Mouse (Mus musculus): ENCODE results near the gene Mrpl10. TPM values are rescaled to one million over a fixed set of nuclear protein-coding genes. Genes with fewer than 3 reads are reported as not detected.

The Mrpl10 gene
- polyA plus RNA-seq, 1 experiment from 2014 or later: 71.0 TPM

DNA sequence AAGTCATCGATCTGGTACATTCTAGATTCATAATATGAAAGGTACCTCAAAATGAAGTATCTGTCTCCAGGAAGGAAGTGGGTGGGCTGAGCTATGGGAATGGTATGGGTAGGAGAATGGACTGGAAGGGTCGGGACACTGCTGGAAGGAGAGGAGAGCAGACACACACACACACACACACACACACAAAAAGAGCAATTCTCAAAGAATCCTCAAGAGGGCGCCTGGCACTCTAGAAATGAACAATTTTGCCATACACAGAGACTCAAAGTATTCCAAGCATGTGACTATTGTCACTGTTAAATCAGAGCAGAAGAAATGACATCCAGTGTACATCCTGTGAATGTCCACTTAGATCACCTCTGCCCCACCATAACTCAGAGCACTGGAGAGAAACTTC is 31.2 kb downstream of the Mrpl10 start:
- 34% methylated on average over 3 of the region's 3 CpGs for WGBS

DNA sequence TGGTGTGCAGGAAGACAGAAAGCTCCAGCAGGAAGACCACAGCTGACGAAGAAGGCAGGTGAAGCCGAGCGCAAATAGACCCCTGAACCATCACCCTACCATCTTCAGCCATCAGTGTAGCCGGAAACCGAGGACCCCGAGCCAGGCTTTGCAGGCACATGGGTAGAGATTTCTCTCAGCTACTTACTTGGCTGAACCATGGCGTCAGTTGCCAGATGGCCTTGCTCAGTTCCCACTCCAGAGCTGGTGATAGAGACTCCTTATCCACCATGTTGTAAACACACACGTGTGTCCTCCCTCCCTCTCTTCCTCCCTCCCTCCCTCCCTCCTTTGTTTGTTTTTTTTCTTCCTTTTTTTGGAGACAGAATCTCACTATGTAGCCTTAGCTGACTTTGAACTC is 32.9 kb downstream of the Mrpl10 start:
- Histone ChIP-seq H3K27me3 (ENCODE audit: control insufficient read depth, insufficient read depth, low read length) (no peaks in the 10 kb centered on the region), H3K36me3 (ENCODE audit: control insufficient read depth, insufficient read depth, low read length) (no peaks in the 10 kb centered on the region), H3K27ac (ENCODE audit: low read depth, low read length) (no peak overlapping the region), H3K4me1 (ENCODE audit: control insufficient read depth, insufficient read depth, low read length) (no peaks in the 10 kb centered on the region), H3K9me3 (ENCODE audit: control insufficient read depth, low read length) (no peaks in the 10 kb centered on the region), H3K4me3 (ENCODE audit: low read depth, low read length) (no peak overlapping the region), H3K4me2 (no peak overlapping the region), H3K9ac (ENCODE audit: low read length) (no peak overlapping the region)
- 73% methylated on average over 8 of the region's 8 CpGs for WGBS
- ATAC-seq (ENCODE audit: low FRiP score): no peak
- no peak for DNase-seq (ENCODE audit: low spot score, missing footprints)

More for the DNA sequence above, 31.2 kb downstream of the Mrpl10 start:
- H3K4me3 ChIP-seq (ENCODE audit: low read depth, low read length): no peak overlapping the region
- H3K36me3 ChIP-seq (ENCODE audit: control insufficient read depth, insufficient read depth, low read length): no peaks in the 10 kb centered on the region; the same call in 1 of the 2 replicates
- ATAC-seq (ENCODE audit: low FRiP score) (no peak), DNase-seq (ENCODE audit: low spot score, missing footprints) (peak; percentile 97)
- H3K4me1 ChIP-seq (ENCODE audit: control insufficient read depth, insufficient read depth, low read length): no peaks in the 10 kb centered on the region
- no peaks in the 10 kb centered on the region for H3K27me3 ChIP-seq (ENCODE audit: control insufficient read depth, insufficient read depth, low read length)
- no peak overlapping the region for H3K27ac ChIP-seq (ENCODE audit: low read depth, low read length)
- no peak overlapping the region for H3K4me2 ChIP-seq
- H3K9ac ChIP-seq (ENCODE audit: low read length): no peak overlapping the region
- no peaks in the 10 kb centered on the region for H3K9me3 ChIP-seq (ENCODE audit: control insufficient read depth, low read length)

GRCm38 (mm10) chr11:97078751-97079150 is 37.4 kb downstream of the Mrpl10 start:
- Histone ChIP-seq H3K4me2 (no peak overlapping the region), H3K4me1 (ENCODE audit: control insufficient read depth, insufficient read depth, low read length) (no peaks in the 10 kb centered on the region), H3K27me3 (ENCODE audit: control insufficient read depth, insufficient read depth, low read length) (no peaks in the 10 kb centered on the region), H3K27ac (ENCODE audit: low read depth, low read length) (no peak overlapping the region), H3K9me3 (ENCODE audit: control insufficient read depth, low read length) (no peaks in the 10 kb centered on the region), H3K4me3 (ENCODE audit: low read depth, low read length) (no peak overlapping the region), H3K36me3 (ENCODE audit: control insufficient read depth, insufficient read depth, low read length) (no peaks in the 10 kb centered on the region), H3K9ac (ENCODE audit: low read length) (no peak overlapping the region)
- 64% methylated on average over 4 of the region's 4 CpGs for WGBS
- DNase-seq (ENCODE audit: low spot score, missing footprints): no peak
- ATAC-seq (ENCODE audit: low FRiP score): no peak

DNA sequence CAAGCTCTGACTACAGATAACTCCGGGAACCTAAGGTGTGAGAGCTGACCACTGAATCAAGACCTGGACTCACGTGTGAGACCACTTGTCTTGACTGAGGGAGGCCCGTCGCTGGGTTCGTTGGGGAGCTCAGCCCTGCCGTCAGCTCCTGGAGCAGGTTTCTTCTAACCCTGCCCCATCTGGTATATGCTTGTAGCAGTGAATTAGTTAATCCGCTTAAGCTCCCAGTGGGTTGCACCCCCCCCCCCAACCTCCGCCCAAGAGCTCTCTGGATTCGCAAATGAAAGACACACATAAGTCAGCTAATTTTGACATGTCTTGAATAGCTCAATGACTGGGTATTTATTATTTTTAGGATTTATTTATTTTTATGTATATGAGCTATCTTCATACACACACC is 38.9 kb downstream of the Mrpl10 start:
- no peak for ATAC-seq (ENCODE audit: low FRiP score)
- Histone ChIP-seq H3K4me2 (no peak overlapping the region), H3K9me3 (ENCODE audit: control insufficient read depth, low read length) (no peaks in the 10 kb centered on the region), H3K4me3 (ENCODE audit: low read depth, low read length) (no peak overlapping the region), H3K9ac (ENCODE audit: low read length) (no peak overlapping the region), H3K4me1 (ENCODE audit: control insufficient read depth, insufficient read depth, low read length) (no peaks in the 10 kb centered on the region), H3K36me3 (ENCODE audit: control insufficient read depth, insufficient read depth, low read length) (no peaks in the 10 kb centered on the region), H3K27me3 (ENCODE audit: control insufficient read depth, insufficient read depth, low read length) (no peaks in the 10 kb centered on the region), H3K27ac (ENCODE audit: low read depth, low read length) (no peak overlapping the region)
- WGBS: 6% methylated on average over 9 of the region's 9 CpGs
- DNase-seq (ENCODE audit: low spot score, missing footprints): peak; percentile 84

DNA sequence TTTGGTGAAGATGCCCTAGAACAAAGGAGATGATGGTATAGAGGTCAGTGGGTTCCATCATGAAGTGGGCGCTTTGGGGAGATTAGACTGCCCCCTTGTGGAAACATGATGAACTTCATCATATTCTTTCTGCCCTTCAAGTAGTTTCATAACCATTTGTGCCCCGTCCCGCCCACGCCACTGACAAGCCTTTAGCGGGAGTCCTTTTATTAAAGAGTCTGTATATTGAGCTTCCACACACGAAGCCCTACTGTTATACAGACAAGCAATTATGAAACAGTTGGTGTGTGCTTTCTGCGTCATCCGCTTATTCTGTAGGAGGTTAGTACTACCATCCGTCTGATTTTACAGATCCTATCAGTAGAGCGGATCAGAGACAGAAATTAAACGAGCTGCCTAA is 41.6 kb downstream of the Mrpl10 start:
- no peak overlapping the region for H3K27ac ChIP-seq (ENCODE audit: low read depth, low read length)
- no peak overlapping the region for H3K4me3 ChIP-seq (ENCODE audit: low read depth, low read length)
- DNase-seq (ENCODE audit: low spot score, missing footprints) (peak; percentile 94), ATAC-seq (ENCODE audit: low FRiP score) (no peak)
- H3K9ac ChIP-seq (ENCODE audit: low read length): no peak overlapping the region; the same call in 1 of the 2 replicates
- no peaks in the 10 kb centered on the region for H3K9me3 ChIP-seq (ENCODE audit: control insufficient read depth, low read length)
- H3K4me2 ChIP-seq: no peak overlapping the region
- 47% methylated on average over 11 of the region's 11 CpGs for WGBS
- H3K36me3 ChIP-seq (ENCODE audit: control insufficient read depth, insufficient read depth, low read length): no peaks in the 10 kb centered on the region
- no peaks in the 10 kb centered on the region for H3K27me3 ChIP-seq (ENCODE audit: control insufficient read depth, insufficient read depth, low read length)
- H3K4me1 ChIP-seq (ENCODE audit: control insufficient read depth, insufficient read depth, low read length): no peaks in the 10 kb centered on the region

GRCm38 (mm10) chr11:97083401-97084140 is 42.2 kb downstream of the Mrpl10 start:
- H3K27ac ChIP-seq (ENCODE audit: low read depth, low read length): no peak overlapping the region
- no peak for DNase-seq (ENCODE audit: low spot score, missing footprints)
- H3K4me2 ChIP-seq: no peak overlapping the region
- no peaks in the 10 kb centered on the region for H3K27me3 ChIP-seq (ENCODE audit: control insufficient read depth, insufficient read depth, low read length)
- no peaks in the 10 kb centered on the region for H3K36me3 ChIP-seq (ENCODE audit: control insufficient read depth, insufficient read depth, low read length)
- 49% methylated on average over 22 of the region's 22 CpGs for WGBS
- ATAC-seq (ENCODE audit: low FRiP score): no peak
- H3K9ac ChIP-seq (ENCODE audit: low read length): no peak overlapping the region; the same call in 1 of the 2 replicates
- H3K4me1 ChIP-seq (ENCODE audit: control insufficient read depth, insufficient read depth, low read length): no peaks in the 10 kb centered on the region
- H3K9me3 ChIP-seq (ENCODE audit: control insufficient read depth, low read length): no peaks in the 10 kb centered on the region; the same call in 1 of the 2 replicates
- no peak overlapping the region for H3K4me3 ChIP-seq (ENCODE audit: low read depth, low read length)

DNA sequence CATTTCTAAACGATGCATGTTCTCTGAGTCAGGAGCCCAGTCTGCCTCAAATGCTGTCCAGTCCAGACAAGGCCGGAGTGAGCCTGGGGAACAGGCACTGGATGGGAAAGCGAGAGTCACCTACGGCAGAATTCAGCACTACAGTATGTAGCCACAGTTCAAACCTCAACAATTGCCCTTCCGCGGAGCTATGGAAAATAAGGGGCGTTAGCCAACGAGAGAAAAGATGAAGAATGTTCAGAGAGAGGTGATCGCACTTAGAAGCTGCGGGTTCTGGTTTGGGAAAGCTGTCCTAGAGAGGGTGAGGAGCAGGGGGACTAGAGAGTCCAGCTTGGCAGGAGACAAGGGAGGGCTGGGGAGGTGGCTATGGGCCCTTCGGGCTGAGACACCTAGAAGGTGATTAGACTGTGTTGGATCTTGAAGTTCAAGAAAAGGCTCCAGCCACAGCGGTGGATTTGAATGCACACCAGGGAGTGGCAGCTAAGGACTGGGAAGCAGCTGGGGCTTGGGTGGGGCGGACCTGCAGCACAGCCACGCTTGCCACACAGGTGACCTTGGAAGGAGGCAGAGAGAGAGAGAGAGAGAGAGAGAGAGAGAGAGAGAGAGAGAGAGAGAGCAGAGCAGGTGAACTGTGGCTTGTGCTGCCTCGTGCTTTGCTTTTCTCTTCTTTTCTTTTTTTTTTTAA is 43.6 kb downstream of the Mrpl10 start:
- WGBS: 88% methylated on average over 15 of the region's 15 CpGs
- H3K27me3 ChIP-seq (ENCODE audit: control insufficient read depth, insufficient read depth, low read length): no peaks in the 10 kb centered on the region
- no peak overlapping the region for H3K27ac ChIP-seq (ENCODE audit: low read depth, low read length)
- ATAC-seq (ENCODE audit: low FRiP score) (no peak), DNase-seq (ENCODE audit: low spot score, missing footprints) (no peak)
- H3K9ac ChIP-seq (ENCODE audit: low read length): no peak overlapping the region
- no peaks in the 10 kb centered on the region; the same call in 1 of the 2 replicates for H3K9me3 ChIP-seq (ENCODE audit: control insufficient read depth, low read length)
- no peak overlapping the region for H3K4me2 ChIP-seq
- H3K4me3 ChIP-seq (ENCODE audit: low read depth, low read length): no peak overlapping the region
- no peaks in the 10 kb centered on the region for H3K4me1 ChIP-seq (ENCODE audit: control insufficient read depth, insufficient read depth, low read length)
- H3K36me3 ChIP-seq (ENCODE audit: control insufficient read depth, insufficient read depth, low read length): no peaks in the 10 kb centered on the region

DNA sequence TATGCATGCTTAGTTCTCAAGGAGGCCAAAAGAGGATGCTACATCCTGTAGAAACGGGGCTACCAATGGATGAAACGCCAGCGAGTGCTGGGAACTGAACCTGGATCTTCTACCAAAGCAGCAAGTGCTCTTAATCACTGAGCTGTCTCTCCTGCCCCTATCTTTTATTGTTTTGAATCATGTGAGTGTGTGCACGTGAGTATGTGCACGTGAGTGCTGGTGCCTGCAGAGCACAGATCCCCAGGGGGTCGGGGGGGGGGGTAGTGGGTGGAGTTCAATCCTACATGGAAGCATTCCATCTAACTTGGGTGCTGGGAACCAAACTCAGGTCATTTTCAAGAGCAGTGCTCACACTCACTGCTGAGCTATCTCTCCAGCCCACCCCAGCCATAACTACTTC is 45.0 kb downstream of the Mrpl10 start:
- no peaks in the 10 kb centered on the region for H3K4me1 ChIP-seq (ENCODE audit: control insufficient read depth, insufficient read depth, low read length)
- no peak overlapping the region for H3K4me2 ChIP-seq
- WGBS: 74% methylated on average over 6 of the region's 6 CpGs
- DNase-seq (ENCODE audit: low spot score, missing footprints) (no peak), ATAC-seq (ENCODE audit: low FRiP score) (no peak)
- no peak overlapping the region for H3K27ac ChIP-seq (ENCODE audit: low read depth, low read length)
- H3K9ac ChIP-seq (ENCODE audit: low read length): no peak overlapping the region
- H3K27me3 ChIP-seq (ENCODE audit: control insufficient read depth, insufficient read depth, low read length): no peaks in the 10 kb centered on the region
- no peaks in the 10 kb centered on the region for H3K36me3 ChIP-seq (ENCODE audit: control insufficient read depth, insufficient read depth, low read length)
- no peak overlapping the region for H3K4me3 ChIP-seq (ENCODE audit: low read depth, low read length)
- H3K9me3 ChIP-seq (ENCODE audit: control insufficient read depth, low read length): no peaks in the 10 kb centered on the region; the same call in 1 of the 2 replicates

DNA sequence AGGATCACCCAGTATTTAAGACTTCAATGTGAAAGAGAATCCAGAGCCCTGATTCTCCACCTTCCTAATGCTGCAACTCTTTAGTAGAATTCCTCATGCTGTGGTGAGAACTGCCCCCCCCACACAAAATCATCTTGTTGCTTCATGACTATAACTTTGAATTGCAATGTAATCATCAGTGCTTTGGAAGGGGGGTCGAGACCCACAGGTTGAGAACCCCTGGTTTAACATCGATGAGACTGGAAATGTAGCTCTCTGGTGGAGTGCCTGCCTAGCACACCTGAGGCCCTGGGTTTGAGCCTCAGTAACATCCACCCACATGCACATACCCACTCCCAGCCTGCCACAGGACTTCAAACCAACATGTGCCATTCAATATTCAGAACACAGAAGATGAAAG is 53.2 kb downstream of the Mrpl10 start:
- ATAC-seq (ENCODE audit: low FRiP score): no peak
- 73% methylated on average over 2 of the region's 2 CpGs for WGBS
- DNase-seq (ENCODE audit: low spot score, missing footprints): no peak

More for the DNA sequence above, 53.2 kb downstream of the Mrpl10 start:
- H3K9me3 ChIP-seq (ENCODE audit: control insufficient read depth, low read length): no peaks in the 10 kb centered on the region
- peaks cover 2% of the 10 kb centered on the region; the same call in 1 of the 2 replicates for H3K27me3 ChIP-seq (ENCODE audit: control insufficient read depth, insufficient read depth, low read length)
- no peak overlapping the region for H3K4me3 ChIP-seq (ENCODE audit: low read depth, low read length)
- H3K4me1 ChIP-seq (ENCODE audit: control insufficient read depth, insufficient read depth, low read length): no peaks in the 10 kb centered on the region
- H3K36me3 ChIP-seq (ENCODE audit: control insufficient read depth, insufficient read depth, low read length): no peaks in the 10 kb centered on the region
- no peak overlapping the region for H3K9ac ChIP-seq (ENCODE audit: low read length)
- no peak overlapping the region for H3K27ac ChIP-seq (ENCODE audit: low read depth, low read length)
- no peak overlapping the region for H3K4me2 ChIP-seq

All from midbrain, embryonic 11.5 days (tissue).